Mouse (Mus musculus): ENCODE measurements around the gene Gm45140. TPM values are rescaled to one million over a fixed set of nuclear protein-coding genes. Genes with fewer than 3 reads are reported as not detected.
"Not testable (repeated sequence)": the region's sequence is repeated elsewhere in the genome, so short reads cannot be mapped to it uniquely, and the experiment has no call there.

Gene Gm45140
- total RNA-seq, 2 experiments from 2014 or later = 0.59 TPM; not detected in 1

- no peak for DNase-seq (ENCODE audit: low spot score)
Observed at GRCm38 (mm10) chr6:87777842-87778241, 57.8 kb downstream of the Gm45140 start, which contains the start of gene Gp9. Gene Gp9, plus strand, starts transcription at chr6:87778072.

GRCm38 (mm10) chr6:87776663-87777062, 58.9 kb downstream of the Gm45140 start:
- DNase-seq (ENCODE audit: low spot score) = no peak

GRCm38 (mm10) chr6:87775588-87776245, 59.9 kb downstream of the Gm45140 start:
- DNase-seq (ENCODE audit: low spot score) = no peak

- no peak for DNase-seq (ENCODE audit: low spot score)
Observed at GRCm38 (mm10) chr6:87774909-87775308, 60.7 kb downstream of the Gm45140 start.

GRCm38 (mm10) chr6:87774466-87774865, 61.1 kb downstream of the Gm45140 start:
- DNase-seq (ENCODE audit: low spot score) = no peak

GRCm38 (mm10) chr6:87770626-87771025, 65.0 kb downstream of the Gm45140 start:
- no peak for DNase-seq (ENCODE audit: low spot score)

- not testable (repeated sequence) for DNase-seq (ENCODE audit: low spot score)
Observed at GRCm38 (mm10) chr6:87764296-87764695, 71.3 kb downstream of the Gm45140 start.

- peak; percentile 28 for DNase-seq (ENCODE audit: low spot score)
Observed at GRCm38 (mm10) chr6:87763376-87764280, 72.0 kb downstream of the Gm45140 start.

GRCm38 (mm10) chr6:87762161-87762560, 73.4 kb downstream of the Gm45140 start:
- no peak for DNase-seq (ENCODE audit: low spot score)

GRCm38 (mm10) chr6:87759850-87760249, 75.7 kb downstream of the Gm45140 start:
- DNase-seq (ENCODE audit: low spot score) = no peak

GRCm38 (mm10) chr6:87759404-87759803, 76.2 kb downstream of the Gm45140 start:
- no peak for DNase-seq (ENCODE audit: low spot score)

- DNase-seq (ENCODE audit: low spot score) = no peak
Observed at GRCm38 (mm10) chr6:87756896-87757295, 78.7 kb downstream of the Gm45140 start.

GRCm38 (mm10) chr6:87755196-87755595, 80.4 kb downstream of the Gm45140 start:
- no peak for DNase-seq (ENCODE audit: low spot score)

GRCm38 (mm10) chr6:87751574-87751973, 84.0 kb downstream of the Gm45140 start:
- no peak for DNase-seq (ENCODE audit: low spot score)

GRCm38 (mm10) chr6:87750184-87750910, 85.2 kb downstream of the Gm45140 start:
- DNase-seq (ENCODE audit: low spot score) = no peak

GRCm38 (mm10) chr6:87748531-87748930, 87.1 kb downstream of the Gm45140 start:
- no peak for DNase-seq (ENCODE audit: low spot score)

GRCm38 (mm10) chr6:87748078-87748477, 87.5 kb downstream of the Gm45140 start:
- DNase-seq (ENCODE audit: low spot score) = no peak

GRCm38 (mm10) chr6:87746849-87747248, 88.7 kb downstream of the Gm45140 start:
- peak; percentile 69 for DNase-seq (ENCODE audit: low spot score)

- DNase-seq (ENCODE audit: low spot score) = peak; percentile 32
Observed at GRCm38 (mm10) chr6:87746059-87746458, 89.5 kb downstream of the Gm45140 start.

- peak; percentile 23 for DNase-seq (ENCODE audit: low spot score)
Observed at GRCm38 (mm10) chr6:87745301-87745700, 90.3 kb downstream of the Gm45140 start.

- DNase-seq (ENCODE audit: low spot score) = no peak
Observed at GRCm38 (mm10) chr6:87744632-87745031, 91.0 kb downstream of the Gm45140 start.

GRCm38 (mm10) chr6:87743281-87743680, 92.3 kb downstream of the Gm45140 start:
- DNase-seq (ENCODE audit: low spot score) = peak; percentile 74
